In the genomic region with DNA sequence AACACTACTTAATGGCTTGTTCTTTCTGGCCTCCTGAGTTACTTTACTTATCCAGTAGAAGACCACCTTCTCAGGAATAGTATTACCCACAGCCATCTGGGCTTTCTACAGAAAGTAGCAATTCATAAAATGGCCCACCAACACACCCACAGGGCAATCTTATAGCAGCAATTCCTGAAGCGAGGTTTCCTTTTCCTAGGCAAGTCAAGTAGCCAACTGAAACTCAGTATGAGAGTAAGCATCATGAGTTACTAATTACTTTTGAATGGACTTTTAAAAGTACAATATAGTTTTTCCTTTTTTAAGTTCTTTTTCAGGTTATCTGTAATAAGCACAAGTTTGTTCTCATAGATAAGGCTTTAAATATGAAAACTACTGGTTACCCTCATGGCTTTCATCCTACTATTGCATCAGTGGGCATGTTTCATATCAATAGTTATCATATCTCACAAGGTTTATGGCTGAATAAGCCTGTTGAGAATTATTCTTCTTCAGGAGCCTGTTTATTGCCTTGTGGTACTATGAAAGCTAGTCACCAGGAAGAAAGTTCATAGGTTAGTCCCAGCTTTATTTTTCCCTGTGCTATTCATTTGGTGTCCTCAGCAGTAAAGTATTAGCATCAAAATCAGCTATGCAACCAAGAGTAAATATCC, we compare ENCODE assay signal across 39 mouse cellular contexts. TPM values are rescaled to one million over a fixed set of nuclear protein-coding genes. Genes with fewer than 3 reads are reported as not detected.
"Had no signal": no experiment of that assay in that cellular context is flagged by ENCODE, and none has a peak within 500 bp of the region (broad histone marks: within the 10 kb centered on the region; RNA-seq: fewer than 3 reads in every experiment).

No protein-coding gene starts in this region.

- H3K9ac ChIP-seq: embryonic facial prominence, embryonic 12.5 days; embryonic facial prominence, embryonic 13.5 days; embryonic facial prominence, embryonic 15.5 days; forebrain, embryonic 12.5 days; forebrain, embryonic 13.5 days; forebrain, embryonic 15.5 days; forebrain, postnatal 0 days had no signal

- H3K27me3 ChIP-seq: embryonic facial prominence, embryonic 12.5 days; embryonic facial prominence, embryonic 13.5 days; embryonic facial prominence, embryonic 15.5 days; forebrain, embryonic 12.5 days; forebrain, embryonic 13.5 days; forebrain, embryonic 15.5 days had no signal

- ATAC-seq: forebrain, embryonic 13.5 days; forebrain, embryonic 14.5 days; forebrain, embryonic 15.5 days; forebrain, embryonic 16.5 days; forebrain, postnatal 0 days had no signal

- H3K27ac ChIP-seq: embryonic facial prominence, embryonic 10.5 days; embryonic facial prominence, embryonic 12.5 days; embryonic facial prominence, embryonic 13.5 days; embryonic facial prominence, embryonic 15.5 days; forebrain, embryonic 10.5 days; forebrain, embryonic 12.5 days; forebrain, embryonic 13.5 days; forebrain, embryonic 15.5 days; gastrocnemius, adult 2 months; heart, adult 2 months had no signal

- H3K4me2 ChIP-seq: embryonic facial prominence, embryonic 12.5 days; embryonic facial prominence, embryonic 13.5 days; embryonic facial prominence, embryonic 15.5 days; forebrain, embryonic 12.5 days; forebrain, embryonic 13.5 days; forebrain, embryonic 15.5 days had no signal

- DNase-seq: cerebellum, adult 2 months; cerebellum, adult 8-10 months; cerebellum, adult 9-10 months; cerebellum, adult 9-11 months; cerebellum, postnatal 10 days; cerebellum, postnatal 14 days; cerebellum, postnatal 25 days; cerebellum, postnatal 36 days; embryo, embryonic 11 days; forebrain, postnatal 0 days; gastrocnemius, adult 2 months; gastrocnemius, postnatal 10 days; gastrocnemius, postnatal 14 days; gastrocnemius, postnatal 25 days; gastrocnemius, postnatal 36 days; heart, adult 11 months; heart, adult 18-20 months; heart, adult 2 months had no signal

- H3K9me3 ChIP-seq: embryonic facial prominence, embryonic 10.5 days; embryonic facial prominence, embryonic 12.5 days; embryonic facial prominence, embryonic 13.5 days; embryonic facial prominence, embryonic 15.5 days; forebrain, embryonic 10.5 days; forebrain, embryonic 12.5 days; forebrain, embryonic 13.5 days; forebrain, embryonic 15.5 days had no signal

- H3K4me1 ChIP-seq: embryonic facial prominence, embryonic 10.5 days; embryonic facial prominence, embryonic 12.5 days; embryonic facial prominence, embryonic 13.5 days; embryonic facial prominence, embryonic 15.5 days; forebrain, embryonic 10.5 days; forebrain, embryonic 12.5 days; forebrain, embryonic 13.5 days; forebrain, embryonic 15.5 days had no signal

- H3K4me3 ChIP-seq: embryonic facial prominence, embryonic 10.5 days; embryonic facial prominence, embryonic 12.5 days; embryonic facial prominence, embryonic 13.5 days; embryonic facial prominence, embryonic 15.5 days; erythroblast, embryonic 14.5 days; forebrain, embryonic 10.5 days; forebrain, embryonic 12.5 days; forebrain, embryonic 13.5 days; forebrain, embryonic 15.5 days; gastrocnemius, adult 2 months; heart, adult 2 months had no signal

- H3K36me3 ChIP-seq: embryonic facial prominence, embryonic 10.5 days; embryonic facial prominence, embryonic 12.5 days; embryonic facial prominence, embryonic 13.5 days; embryonic facial prominence, embryonic 15.5 days; forebrain, embryonic 10.5 days; forebrain, embryonic 12.5 days; forebrain, embryonic 15.5 days had no signal

RNA-seq across cellular contexts. Expression of gene Actrt1, which starts 2.8 kb away (rescaled TPM):
- total RNA-seq: common myeloid progenitor, adult 5-6 weeks; forebrain, postnatal 0 days; gastrocnemius, adult 18-20 months; gastrocnemius, adult 2 months; gastrocnemius, adult 8-10 months; gastrocnemius, postnatal 10 days; gastrocnemius, postnatal 14 days; gastrocnemius, postnatal 25 days; gastrocnemius, postnatal 36 days; granulocyte monocyte progenitor cell, adult 5-6 weeks; heart, adult 18-20 months; heart, adult 2 months had no signal
- polyA plus RNA-seq: cerebellum, adult 2 months; cortical plate, adult 2 months; embryonic facial prominence, embryonic 10.5 days; embryonic facial prominence, embryonic 11.5 days; embryonic facial prominence, embryonic 12.5 days; embryonic facial prominence, embryonic 13.5 days; embryonic facial prominence, embryonic 14.5 days; embryonic facial prominence, embryonic 15.5 days; erythroblast, embryonic 14.5 days; forebrain, embryonic 10.5 days; forebrain, embryonic 11.5 days; forebrain, embryonic 12.5 days; forebrain, embryonic 13.5 days; forebrain, embryonic 14.5 days; forebrain, embryonic 15.5 days; forebrain, embryonic 16.5 days; forebrain, postnatal 0 days; frontal cortex, adult 2 months; gonadal fat pad, adult 2 months; heart, adult 2 months had no signal
